Mouse (Mus musculus) E14TG2a.4 (cell line): ENCODE results near the gene Limd1.

Experiments used
- H3K27me3 ChIP-seq: 2 replicates; pipeline ENCODE4 v1.6.1; 2014; ENCODE audit warnings: low read length, control low read depth; ENCODE audit not compliant: insufficient read depth
- H3K36me3 ChIP-seq: 2 replicates; pipeline ENCODE4 v1.6.1; 2014; ENCODE audit warnings: low read length, control low read depth; ENCODE audit not compliant: insufficient read depth
- H3K4me1 ChIP-seq: replicated peaks from 2 replicates; pipeline ENCODE4 v1.6.1; 2014; ENCODE audit warnings: low read depth, low read length, control low read depth
- H3K4me3 ChIP-seq: replicated peaks from 2 replicates; pipeline ENCODE4 v1.5.1; 2014; ENCODE audit warnings: mild to moderate bottlenecking, low read length
- H3K9me3 ChIP-seq: 2 replicates; pipeline ENCODE4 v1.6.1; 2014; ENCODE audit warnings: low read length, control low read depth
- CTCF ChIP-seq: conservative IDR thresholded peaks from 2 replicates; pipeline ENCODE4 v1.5.1; 2014; ENCODE audit warnings: low read length
- NANOG ChIP-seq: IDR thresholded peaks from 2 replicates; pipeline ENCODE4 v1.6.1; 2014; ENCODE audit warnings: borderline replicate concordance, low read length, mixed read lengths
- POU5F1 ChIP-seq: IDR thresholded peaks from 2 replicates; pipeline ENCODE4 v1.6.1; 2014; ENCODE audit warnings: low read length, borderline replicate concordance

The Limd1 gene

DNA sequence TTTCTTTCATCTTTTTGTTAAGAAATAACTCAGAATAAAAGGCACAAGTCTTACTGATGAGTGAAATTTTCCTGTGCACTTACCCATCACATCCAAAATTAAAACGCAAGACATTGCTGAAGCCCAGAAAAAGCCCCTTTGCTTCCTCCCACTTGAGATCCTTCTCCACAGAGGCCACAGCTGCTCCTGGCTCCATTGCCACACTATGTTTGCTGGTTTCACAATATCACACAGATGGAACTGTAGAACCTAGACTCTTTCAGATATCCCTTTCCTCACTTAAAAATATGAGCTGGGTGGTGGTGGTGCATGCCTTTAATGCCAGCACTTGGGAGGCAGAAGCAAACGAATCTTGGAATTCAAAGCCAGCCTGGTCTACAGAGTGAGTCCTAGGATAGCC is 34.0 kb downstream of the Limd1 start:
- H3K4me3 ChIP-seq = no peak overlapping the region
- no peaks in the 10 kb centered on the region for H3K4me1 ChIP-seq
- peaks cover 11% of the 10 kb centered on the region for H3K36me3 ChIP-seq
- H3K9me3 ChIP-seq = no peaks in the 10 kb centered on the region
- no peak for TF ChIP-seq NANOG
- TF ChIP-seq POU5F1 = no peak
- TF ChIP-seq CTCF = no peak
- H3K27me3 ChIP-seq = no peaks in the 10 kb centered on the region

DNA sequence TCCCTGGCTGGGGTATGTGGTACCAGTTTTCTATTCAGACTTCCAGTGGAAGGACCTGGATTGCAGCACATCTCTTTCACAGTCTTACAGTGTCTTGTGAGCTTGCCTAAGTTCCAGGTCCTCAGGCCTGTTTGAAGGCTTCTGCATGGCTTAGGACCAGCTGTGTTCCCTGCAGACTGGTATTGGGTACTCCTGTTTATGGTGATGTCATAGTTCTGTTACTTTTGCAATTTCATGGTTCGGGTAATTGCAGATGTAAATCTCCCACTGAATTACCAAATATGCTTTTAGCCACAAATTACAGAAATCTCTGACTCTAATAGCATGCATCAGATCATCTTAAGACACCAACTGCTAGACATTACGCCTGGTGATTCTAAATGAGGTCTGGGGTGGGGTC is 36.6 kb downstream of the Limd1 start:
- H3K4me1 ChIP-seq = 0 out of 2 replicates have a peak, but pooled peaks cover 3% of the 10 kb centered on the region
- TF ChIP-seq CTCF = no peak
- no peak for TF ChIP-seq NANOG
- TF ChIP-seq POU5F1 = no peak
- peaks cover 23% of the 10 kb centered on the region for H3K36me3 ChIP-seq
- H3K9me3 ChIP-seq = no peaks in the 10 kb centered on the region
- H3K4me3 ChIP-seq = no peak overlapping the region
- H3K27me3 ChIP-seq = no peaks in the 10 kb centered on the region

GRCm38 (mm10) chr9:123516641-123517385 is 38.3 kb downstream of the Limd1 start:
- no peaks in the 10 kb centered on the region for H3K27me3 ChIP-seq
- H3K36me3 ChIP-seq = peaks cover 23% of the 10 kb centered on the region
- TF ChIP-seq CTCF (no peak), POU5F1 (no peak), NANOG (no peak)
- H3K4me3 ChIP-seq = no peak overlapping the region
- H3K4me1 ChIP-seq = 0 out of 2 replicates have a peak, but pooled peaks cover 3% of the 10 kb centered on the region
- H3K9me3 ChIP-seq = no peaks in the 10 kb centered on the region

DNA sequence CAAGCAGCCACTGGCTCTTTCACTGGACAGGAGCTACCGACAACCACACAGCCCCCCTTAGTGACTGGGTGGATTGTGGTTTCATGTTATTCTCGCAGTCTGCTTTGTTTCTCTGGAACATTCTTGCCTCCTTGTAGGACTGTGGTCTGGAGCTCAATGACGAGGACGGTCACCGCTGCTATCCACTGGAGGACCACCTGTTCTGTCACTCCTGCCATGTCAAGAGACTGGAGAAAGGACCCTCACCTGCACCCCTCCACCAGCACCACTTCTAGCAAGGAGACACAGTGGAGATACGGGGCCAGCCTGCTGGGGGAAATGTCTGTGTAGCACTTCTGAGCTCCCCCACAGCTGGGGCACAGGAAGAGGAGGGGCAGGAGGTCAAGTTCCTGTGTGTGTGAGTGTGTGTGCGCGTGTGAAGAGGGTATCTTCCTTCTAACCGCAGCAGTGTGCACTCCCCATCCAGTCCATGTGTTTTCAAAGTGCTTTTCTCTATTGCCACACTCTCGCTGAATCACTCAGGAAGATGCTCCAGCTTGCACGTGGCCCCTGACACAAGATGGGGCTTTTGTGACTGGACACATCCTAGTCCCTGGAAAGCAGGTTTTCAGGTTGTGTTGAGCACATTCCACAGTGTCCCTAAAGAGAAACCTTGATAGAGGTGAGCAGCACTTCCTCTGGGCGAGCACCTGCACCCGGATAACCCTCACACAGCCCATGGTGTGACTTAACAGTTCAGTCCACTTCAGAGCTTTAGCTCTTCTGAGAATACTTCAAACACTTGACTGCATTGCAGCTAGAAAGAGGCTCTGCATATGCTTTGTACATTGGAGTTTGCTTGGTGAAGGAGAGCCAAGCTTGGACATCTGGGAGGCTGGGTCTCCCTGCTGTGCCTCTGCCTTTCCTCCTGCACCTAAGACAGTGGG is 40.7 kb downstream of the Limd1 start:
- peaks cover 23% of the 10 kb centered on the region for H3K36me3 ChIP-seq
- no peaks in the 10 kb centered on the region for H3K27me3 ChIP-seq
- no peaks in the 10 kb centered on the region for H3K9me3 ChIP-seq
- TF ChIP-seq CTCF (no peak), POU5F1 (no peak), NANOG (no peak)
- 0 out of 2 replicates have a peak, but pooled peaks cover 3% of the 10 kb centered on the region for H3K4me1 ChIP-seq
- H3K4me3 ChIP-seq = no peak overlapping the region

DNA sequence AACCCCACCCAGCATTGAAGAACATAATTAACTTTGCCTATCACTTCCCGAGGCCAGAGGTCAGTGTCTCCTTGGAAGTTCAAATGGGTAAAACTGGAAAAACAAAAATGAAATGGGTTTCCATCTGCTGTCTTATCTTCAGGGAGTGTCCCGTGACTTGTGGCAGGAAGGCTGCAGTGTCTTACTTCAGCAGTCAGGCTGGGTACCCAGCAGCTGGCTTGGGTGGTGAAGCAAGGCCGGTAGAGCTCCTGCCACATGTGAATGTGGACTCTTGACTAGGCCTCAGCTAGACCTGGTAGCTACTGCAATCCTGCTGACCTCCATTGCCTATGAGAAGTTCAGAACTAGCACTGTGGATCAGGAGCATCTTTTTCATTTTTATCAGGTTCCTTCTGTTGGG is 42.2 kb downstream of the Limd1 start:
- TF ChIP-seq CTCF (no peak), POU5F1 (no peak), NANOG (no peak)
- H3K27me3 ChIP-seq = no peaks in the 10 kb centered on the region
- H3K4me3 ChIP-seq = no peak overlapping the region
- 0 out of 2 replicates have a peak, but pooled peaks cover 3% of the 10 kb centered on the region for H3K4me1 ChIP-seq
- peaks cover 23% of the 10 kb centered on the region for H3K36me3 ChIP-seq
- H3K9me3 ChIP-seq = no peaks in the 10 kb centered on the region

DNA sequence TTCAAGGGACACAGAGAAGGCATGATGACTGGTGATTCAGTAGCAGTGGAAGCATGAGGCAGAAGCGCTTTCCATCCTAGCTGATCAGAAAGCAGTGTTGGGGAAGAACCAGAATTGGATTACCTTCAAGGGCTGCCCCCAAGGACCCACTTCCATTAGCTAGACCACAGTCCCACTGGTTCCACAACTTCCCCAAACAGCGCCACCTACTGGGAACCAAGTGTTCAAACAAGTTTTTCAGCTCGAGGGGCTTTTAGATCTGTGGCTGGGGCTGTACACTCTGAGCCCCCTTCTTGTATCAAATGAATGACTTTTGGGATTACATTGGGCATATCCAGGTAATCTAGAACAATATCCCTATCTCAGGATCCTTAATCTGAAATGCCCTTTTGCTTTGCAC is 45.2 kb downstream of the Limd1 start:
- H3K4me3 ChIP-seq = no peak overlapping the region
- no peaks in the 10 kb centered on the region for H3K27me3 ChIP-seq
- H3K9me3 ChIP-seq = no peaks in the 10 kb centered on the region
- TF ChIP-seq CTCF (peak; percentile 58), NANOG (no peak)
- H3K36me3 ChIP-seq = peaks cover 11% of the 10 kb centered on the region
- H3K4me1 ChIP-seq = peaks cover 12% of the 10 kb centered on the region

DNA sequence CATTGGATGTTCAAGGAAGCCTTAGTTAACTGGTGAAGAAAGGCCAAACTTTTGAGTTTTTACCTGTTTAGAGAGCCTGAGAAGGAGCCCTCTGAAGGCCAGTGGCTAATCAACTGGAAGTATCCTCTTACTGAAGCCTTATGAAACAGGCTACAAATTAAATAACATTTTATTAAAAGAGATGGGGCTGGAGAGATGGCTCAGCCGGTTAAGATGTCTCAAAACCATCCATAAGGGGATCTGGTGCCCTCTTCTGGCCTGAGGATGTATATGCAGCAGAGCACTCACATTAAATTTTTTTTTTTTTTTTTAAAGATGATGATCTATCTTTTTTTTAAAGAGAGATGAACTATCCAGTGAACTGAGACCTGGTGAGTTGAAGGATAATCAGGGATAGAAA is 46.6 kb downstream of the Limd1 start:
- Histone ChIP-seq H3K27me3 (no peaks in the 10 kb centered on the region), H3K4me1 (peaks cover 13% of the 10 kb centered on the region), H3K9me3 (no peaks in the 10 kb centered on the region)

GRCm38 (mm10) chr9:123526502-123526901 is 48.0 kb downstream of the Limd1 start:
- H3K4me1 ChIP-seq = peaks cover 19% of the 10 kb centered on the region
- no peak overlapping the region for H3K4me3 ChIP-seq
- no peak for TF ChIP-seq POU5F1
- no peak for TF ChIP-seq CTCF
- TF ChIP-seq NANOG = no peak
- H3K36me3 ChIP-seq = no peaks in the 10 kb centered on the region
- no peaks in the 10 kb centered on the region for H3K9me3 ChIP-seq
- no peaks in the 10 kb centered on the region for H3K27me3 ChIP-seq

More for the DNA sequence above, 46.6 kb downstream of the Limd1 start:
- H3K36me3 ChIP-seq = no peaks in the 10 kb centered on the region
- no peak overlapping the region for H3K4me3 ChIP-seq
- TF ChIP-seq CTCF (peak; percentile 89), NANOG (no peak)
